Mouse (Mus musculus) heart, embryonic 12.5 days (tissue): ENCODE results near the gene Dusp15. TPM values are rescaled to one million over a fixed set of nuclear protein-coding genes. Genes with fewer than 3 reads are reported as not detected.

Source experiments
- ATAC-seq: fragments of 200-750 bp; cut with Nextera tagmentation; 2 replicates; pipeline ENCODE4 v1.8.0; 2017; ENCODE audit warnings: moderate TSS enrichment, moderate library complexity; ENCODE audit not compliant: insufficient number of reproducible peaks, low FRiP score
- H3K27ac ChIP-seq: fragments of 300-500 bp; sonication (generic); 2 replicates; pipeline ENCODE4 v1.5.1; 2016; ENCODE audit warnings: mild to moderate bottlenecking, moderate library complexity; ENCODE audit not compliant: poor library complexity, severe bottlenecking
- H3K27me3 ChIP-seq: fragments of 300-500 bp; sonication (generic); replicated peaks from 2 replicates; pipeline ENCODE4 v1.6.1; 2016; ENCODE audit warnings: mild to moderate bottlenecking, moderate library complexity
- H3K36me3 ChIP-seq: fragments of 300-500 bp; sonication (generic); 2 replicates; pipeline ENCODE4 v1.6.1; 2016; ENCODE audit warnings: mild to moderate bottlenecking, moderate library complexity
- H3K4me1 ChIP-seq: fragments of 300-500 bp; sonication (generic); replicated peaks from 2 replicates; pipeline ENCODE4 v1.6.1; 2016; ENCODE audit warnings: mild to moderate bottlenecking
- H3K4me2 ChIP-seq: fragments of 300-500 bp; sonication (generic); 2 replicates; pipeline ENCODE4 v1.6.1; 2016; ENCODE audit warnings: mild to moderate bottlenecking, moderate library complexity
- H3K4me3 ChIP-seq: fragments of 300-500 bp; sonication (generic); 2 replicates; pipeline ENCODE4 v1.5.1; 2016; ENCODE audit warnings: mild to moderate bottlenecking
- H3K9ac ChIP-seq: fragments of 300-500 bp; sonication (generic); 2 replicates; pipeline ENCODE4 v1.6.1; 2016; ENCODE audit warnings: mild to moderate bottlenecking, moderate library complexity
- H3K9me3 ChIP-seq: fragments of 300-500 bp; sonication (generic); replicated peaks from 2 replicates; pipeline ENCODE4 v1.6.1; 2016; ENCODE audit warnings: mild to moderate bottlenecking, moderate library complexity
- WGBS: fragments of 180-500 bp; shearing (Covaris S2); methylation state at CpG from one replicate; pipeline ENCODE4 v1.1.7; 2016; 5-methylcytosine and 5-hydroxymethylcytosine counted together
- polyA plus RNA-seq: library from polyadenylated mRNA; unstranded; fragments of >200 nt; fragmentation: Nextera tagmentation; extraction: Ambion mirVana; gene quantifications from 2 replicates; pipeline ENCODE4 v1.2.1, GENCODE M21; 2016

Gene Dusp15
- polyA plus RNA-seq: 0.10 TPM in 1 of 2 replicates, not detected in the other

- Histone ChIP-seq H3K36me3 (no peaks in the 10 kb centered on the region), H3K9me3 (no peaks in the 10 kb centered on the region), H3K4me3 (peak within 1 kb of the TSS; percentile 70), H3K4me2 (peak within 1 kb of the TSS; percentile 98), H3K9ac (peak within 1 kb of the TSS; percentile 71), H3K27ac (no peak within 1 kb of the TSS), H3K4me1 (0 out of 2 replicates have a peak, but pooled peaks cover 18% of the 10 kb centered on the region), H3K27me3 (peaks cover 93% of the 10 kb centered on the region)
- ATAC-seq: peak; percentile 60
- WGBS: 3% methylated on average over 48 of the region's 54 CpGs
These were observed at the start of gene Dusp15 for GRCm38 (mm10) chr2:152951065-152951849. Gene Dusp15, minus strand, starts transcription at chr2:152951698.

- H3K9ac ChIP-seq: no peak overlapping the region
- ATAC-seq: no peak
- no peak overlapping the region for H3K4me2 ChIP-seq
- no peak overlapping the region for H3K4me3 ChIP-seq
- no peaks in the 10 kb centered on the region for H3K9me3 ChIP-seq
- 69% methylated on average over 4 of the region's 4 CpGs for WGBS
- no peak overlapping the region for H3K27ac ChIP-seq
- no peaks in the 10 kb centered on the region for H3K4me1 ChIP-seq
- H3K36me3 ChIP-seq: no peaks in the 10 kb centered on the region
- 0 out of 2 replicates have a peak, but pooled peaks cover 11% of the 10 kb centered on the region for H3K27me3 ChIP-seq
These were observed 45.5 kb upstream of the Dusp15 start for GRCm38 (mm10) chr2:152997046-152997445.

- H3K4me1 ChIP-seq: no peaks in the 10 kb centered on the region
- no peaks in the 10 kb centered on the region for H3K36me3 ChIP-seq
- H3K4me2 ChIP-seq: no peak overlapping the region
- no peak for ATAC-seq
- no peak overlapping the region for H3K9ac ChIP-seq
- no peaks in the 10 kb centered on the region for H3K9me3 ChIP-seq
- 63% methylated on average over 9 of the region's 9 CpGs for WGBS
- peaks cover 16% of the 10 kb centered on the region; the same call in 1 of the 2 replicates for H3K27me3 ChIP-seq
- no peak overlapping the region for H3K4me3 ChIP-seq
- H3K27ac ChIP-seq: no peak overlapping the region
These were observed 40.0 kb upstream of the Dusp15 start for GRCm38 (mm10) chr2:152991529-152991928.

- no peaks in the 10 kb centered on the region for H3K9me3 ChIP-seq
- H3K27me3 ChIP-seq: peaks cover 9% of the 10 kb centered on the region
- no peaks in the 10 kb centered on the region for H3K4me1 ChIP-seq
- H3K4me3 ChIP-seq: no peak overlapping the region
- ATAC-seq: no peak
- no peak overlapping the region for H3K4me2 ChIP-seq
- no peaks in the 10 kb centered on the region for H3K36me3 ChIP-seq
- H3K9ac ChIP-seq: no peak overlapping the region
- no peak overlapping the region for H3K27ac ChIP-seq
- WGBS: 58% methylated on average over 1 of the region's 1 CpGs
These were observed 34.1 kb upstream of the Dusp15 start for GRCm38 (mm10) chr2:152985582-152985981.

- no peak overlapping the region for H3K27ac ChIP-seq
- H3K36me3 ChIP-seq: no peaks in the 10 kb centered on the region
- ATAC-seq: no peak
- no peak overlapping the region for H3K4me3 ChIP-seq
- no peak overlapping the region for H3K9ac ChIP-seq
- 0 out of 2 replicates have a peak, but pooled peaks cover 4% of the 10 kb centered on the region for H3K27me3 ChIP-seq
- H3K4me2 ChIP-seq: no peak overlapping the region
- no peaks in the 10 kb centered on the region for H3K4me1 ChIP-seq
- H3K9me3 ChIP-seq: no peaks in the 10 kb centered on the region
- 55% methylated on average over 3 of the region's 3 CpGs for WGBS
These were observed 25.5 kb upstream of the Dusp15 start for GRCm38 (mm10) chr2:152976991-152977390.

GRCm38 (mm10) chr2:152965555-152965954, 14.1 kb upstream of the Dusp15 start:
- WGBS: 66% methylated on average over 4 of the region's 4 CpGs
- no peak overlapping the region for H3K27ac ChIP-seq
- no peak overlapping the region for H3K4me2 ChIP-seq
- H3K9ac ChIP-seq: no peak overlapping the region
- no peaks in the 10 kb centered on the region for H3K4me1 ChIP-seq
- H3K4me3 ChIP-seq: no peak overlapping the region
- ATAC-seq: no peak
- H3K9me3 ChIP-seq: no peaks in the 10 kb centered on the region
- H3K36me3 ChIP-seq: no peaks in the 10 kb centered on the region
- H3K27me3 ChIP-seq: no peaks in the 10 kb centered on the region; the same call in 1 of the 2 replicates

GRCm38 (mm10) chr2:152962091-152962793, 10.7 kb upstream of the Dusp15 start, which contains the start of gene Ttll9:
Gene Ttll9, plus strand, starts transcription at chr2:152962485.
- no peaks in the 10 kb centered on the region for H3K36me3 ChIP-seq
- H3K9ac ChIP-seq: peak within 1 kb of the TSS; percentile 38
- no peaks in the 10 kb centered on the region for H3K9me3 ChIP-seq
- no peaks in the 10 kb centered on the region for H3K4me1 ChIP-seq
- H3K4me3 ChIP-seq: peak within 1 kb of the TSS; percentile 56
- peak within 1 kb of the TSS; percentile 85 for H3K4me2 ChIP-seq
- 2% methylated on average over 34 of the region's 34 CpGs for WGBS
- peak; percentile 71 for ATAC-seq
- H3K27ac ChIP-seq: no peak within 1 kb of the TSS
- H3K27me3 ChIP-seq: peaks cover 23% of the 10 kb centered on the region

- Histone ChIP-seq H3K36me3 (no peaks in the 10 kb centered on the region), H3K4me2 (no peak overlapping the region), H3K27me3 (peaks cover 60% of the 10 kb centered on the region), H3K4me3 (no peak overlapping the region), H3K27ac (no peak overlapping the region), H3K4me1 (no peaks in the 10 kb centered on the region), H3K9me3 (no peaks in the 10 kb centered on the region), H3K9ac (no peak overlapping the region)
- 59% methylated on average over 3 of the region's 3 CpGs for WGBS
- no peak for ATAC-seq
These were observed 6.6 kb upstream of the Dusp15 start for GRCm38 (mm10) chr2:152958116-152958515.

GRCm38 (mm10) chr2:152951850-152952720, 587 bp upstream of the Dusp15 start:
- Histone ChIP-seq H3K36me3 (no peaks in the 10 kb centered on the region), H3K4me1 (0 out of 2 replicates have a peak, but pooled peaks cover 18% of the 10 kb centered on the region), H3K4me3 (peak overlapping the region; percentile 70), H3K9me3 (no peaks in the 10 kb centered on the region), H3K4me2 (peak overlapping the region; percentile 98), H3K9ac (peak overlapping the region; percentile 71), H3K27ac (no peak overlapping the region), H3K27me3 (peaks cover 93% of the 10 kb centered on the region)
- ATAC-seq: no peak
- WGBS: 23% methylated on average over 13 of the region's 13 CpGs

GRCm38 (mm10) chr2:152950358-152951064, 987 bp downstream of the Dusp15 start:
- H3K9me3 ChIP-seq: no peaks in the 10 kb centered on the region
- H3K36me3 ChIP-seq: no peaks in the 10 kb centered on the region
- no peak overlapping the region for H3K27ac ChIP-seq
- H3K4me1 ChIP-seq: 0 out of 2 replicates have a peak, but pooled peaks cover 18% of the 10 kb centered on the region
- ATAC-seq: peak; percentile 20; the same call in 1 of the 2 replicates
- H3K27me3 ChIP-seq: peaks cover 93% of the 10 kb centered on the region
- peak overlapping the region; percentile 70; the same call in 1 of the 2 replicates for H3K4me3 ChIP-seq
- 38% methylated on average over 11 of the region's 11 CpGs for WGBS
- peak overlapping the region; percentile 71; the same call in 1 of the 2 replicates for H3K9ac ChIP-seq
- peak overlapping the region; percentile 98 for H3K4me2 ChIP-seq
